In genomic region chr4:33582986-33583720, GRCm38 (mm10) we compare ENCODE assay signal across 16 mouse cellular contexts.
"Had no signal": no experiment of that assay in that cellular context is flagged by ENCODE, and none has a peak within 500 bp of the region (broad histone marks: within the 10 kb centered on the region; RNA-seq: fewer than 3 reads in every experiment).

No protein-coding gene starts in this region.

- H3K27ac ChIP-seq: lung, embryonic 15.5 days; macrophage; midbrain, embryonic 12.5 days; neural tube, embryonic 12.5 days; stomach, embryonic 15.5 days; stomach, postnatal 0 days had no signal

- H3K4me2 ChIP-seq: lung, embryonic 15.5 days; midbrain, embryonic 12.5 days; neural tube, embryonic 12.5 days; stomach, embryonic 15.5 days had no signal

- H3K27me3 ChIP-seq: lung, embryonic 15.5 days; midbrain, embryonic 12.5 days; neural tube, embryonic 12.5 days; stomach, embryonic 15.5 days had no signal

- H3K4me3 ChIP-seq: lung, embryonic 15.5 days; megakaryocyte, embryonic 14.5 days; midbrain, embryonic 12.5 days; neural tube, embryonic 12.5 days; stomach, embryonic 15.5 days had no signal

- H3K9ac ChIP-seq: lung, embryonic 15.5 days; midbrain, embryonic 12.5 days; neural tube, embryonic 12.5 days; stomach, embryonic 15.5 days had no signal

- DNase-seq: lung, adult 2 months; lung, postnatal 14 days; lung, postnatal 36 days; midbrain, embryonic 14.5 days; right cerebral cortex, postnatal 14 days; thymus, adult 2 months; thymus, postnatal 25 days; thymus, postnatal 4 days had no signal

- ATAC-seq: lung, postnatal 0 days had no signal

- H3K9me3 ChIP-seq: lung, embryonic 15.5 days; midbrain, embryonic 12.5 days; neural tube, embryonic 12.5 days; stomach, embryonic 15.5 days had no signal

- H3K36me3 ChIP-seq: lung, embryonic 15.5 days; midbrain, embryonic 12.5 days; neural tube, embryonic 12.5 days; stomach, embryonic 15.5 days had no signal
